Mouse (Mus musculus): ENCODE results near the gene Myl6b. TPM values are rescaled to one million over a fixed set of nuclear protein-coding genes. Genes with fewer than 3 reads are reported as not detected.

Myl6b gene
- total RNA-seq (2021): 10 to 100 TPM; 16.2 to 19.3 TPM

DNA sequence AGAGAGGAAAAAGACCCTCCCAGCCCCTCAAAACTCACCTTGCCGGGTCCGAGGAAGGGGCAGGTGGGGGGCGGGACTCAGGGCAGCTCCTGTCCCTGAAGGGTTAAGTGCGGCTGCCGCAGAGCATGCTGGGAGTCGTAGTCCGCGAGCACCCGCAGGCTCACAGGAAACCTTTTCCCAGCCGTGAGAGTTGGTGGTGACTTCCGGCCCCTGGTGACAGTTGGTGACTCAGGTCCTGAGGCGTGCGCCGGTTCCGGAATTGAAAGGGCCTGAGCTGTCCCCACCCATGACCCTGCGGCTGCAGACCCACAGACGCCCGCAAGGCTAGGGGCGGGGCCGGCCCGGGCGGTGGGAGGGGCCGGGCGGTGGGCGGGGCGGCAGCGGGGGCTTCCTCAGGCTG lies at the start of gene Myl6b:
TSS of gene Myl6b (minus strand) at position 96 of the 400 bp plus-strand sequence.
- peak; percentile 94 to 95 for DNase-seq

DNA sequence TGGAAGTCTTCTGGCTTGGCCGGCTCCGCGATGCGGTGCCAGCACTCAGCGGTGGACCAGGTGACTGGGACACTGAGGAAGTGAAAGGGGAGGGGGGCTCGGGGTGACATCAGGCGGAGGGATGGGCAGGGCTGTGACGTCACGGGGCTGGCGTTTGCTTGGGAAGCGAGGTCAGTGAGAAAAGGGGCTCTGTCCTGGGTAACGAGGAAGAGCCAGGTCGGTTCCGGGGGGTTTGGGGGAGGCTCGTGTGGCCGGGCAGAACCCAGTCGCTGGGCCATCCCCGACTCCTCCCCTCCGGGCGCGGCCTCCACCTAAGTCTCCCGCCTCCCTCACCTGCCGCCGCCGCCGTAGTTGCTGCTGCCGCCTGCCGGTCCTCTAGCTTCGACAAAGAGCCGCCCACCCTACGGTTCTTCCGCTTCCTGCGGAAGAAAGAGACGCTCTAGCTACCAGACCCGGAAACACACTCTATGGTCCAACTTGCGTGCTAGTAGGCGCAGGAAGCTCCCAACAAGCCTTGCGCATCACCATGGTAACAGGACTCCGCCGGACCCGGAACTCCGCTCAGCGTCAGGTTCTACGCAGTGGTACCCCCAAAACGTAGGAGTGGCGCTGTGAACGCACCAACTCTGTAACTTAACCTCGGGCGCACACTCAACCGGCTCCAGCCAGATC lies 49.0 kb upstream of the Myl6b start, which contains the start of gene Zc3h10:
TSS of gene Zc3h10 (minus strand) at position 414 of the 672 bp plus-strand sequence.
- DNase-seq: peak; percentile 95

DNA sequence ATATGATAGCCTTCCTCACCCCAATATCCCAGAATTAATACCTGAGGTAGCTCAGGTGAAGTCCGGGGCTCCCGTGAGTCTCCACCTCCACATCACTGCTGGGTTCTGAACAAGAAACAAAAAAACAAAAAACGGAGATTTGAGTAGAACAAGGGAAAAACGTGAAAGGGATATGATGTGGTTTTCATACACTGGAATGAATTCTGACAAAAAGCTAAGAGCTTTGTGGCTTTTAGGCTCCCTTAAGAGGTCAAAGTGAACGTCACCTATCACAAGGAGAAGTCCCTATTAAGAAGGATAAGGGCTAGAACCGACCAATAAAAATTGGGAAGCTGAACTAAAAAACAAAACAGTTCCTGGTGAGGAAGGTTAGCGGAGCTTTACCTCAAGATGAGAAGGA lies 48.3 kb upstream of the Myl6b start:
- no peak for DNase-seq

DNA sequence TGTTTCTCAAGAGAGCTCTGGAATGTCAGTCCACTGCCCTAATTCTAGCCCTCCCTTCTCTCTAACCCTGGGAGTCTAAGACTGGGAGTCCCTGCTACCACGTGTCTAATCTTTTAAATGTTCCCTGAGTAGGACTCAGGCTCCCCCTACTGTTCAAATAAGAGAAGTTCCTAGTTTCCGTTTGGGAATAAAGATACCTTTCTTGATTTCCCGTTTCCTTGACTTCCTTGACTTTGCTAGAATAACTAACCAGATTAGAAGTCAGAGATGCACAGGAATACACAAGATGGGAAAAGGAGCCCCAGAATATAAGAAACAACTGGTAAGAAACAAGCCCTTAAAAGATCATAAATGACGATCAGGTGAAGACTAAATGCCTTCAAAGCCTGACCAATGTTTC lies 47.9 kb upstream of the Myl6b start:
- DNase-seq: no peak

DNA sequence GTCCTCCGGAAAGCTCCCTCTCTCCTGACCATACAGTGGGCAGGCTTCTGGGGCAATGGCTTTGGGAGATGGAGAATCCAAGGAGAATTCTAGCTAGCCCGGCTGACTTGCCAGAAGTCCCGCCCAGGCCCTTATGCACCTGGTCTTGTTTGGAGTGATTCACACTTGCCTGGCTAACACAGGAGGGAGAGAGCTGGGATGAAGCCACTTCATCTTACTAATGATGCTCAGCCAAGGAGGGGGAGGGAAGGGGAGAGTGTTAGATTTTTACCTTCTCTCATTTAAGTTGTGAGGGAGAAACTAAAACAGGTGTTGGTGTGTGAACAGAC lies 47.0 kb upstream of the Myl6b start:
- DNase-seq: no peak

DNA sequence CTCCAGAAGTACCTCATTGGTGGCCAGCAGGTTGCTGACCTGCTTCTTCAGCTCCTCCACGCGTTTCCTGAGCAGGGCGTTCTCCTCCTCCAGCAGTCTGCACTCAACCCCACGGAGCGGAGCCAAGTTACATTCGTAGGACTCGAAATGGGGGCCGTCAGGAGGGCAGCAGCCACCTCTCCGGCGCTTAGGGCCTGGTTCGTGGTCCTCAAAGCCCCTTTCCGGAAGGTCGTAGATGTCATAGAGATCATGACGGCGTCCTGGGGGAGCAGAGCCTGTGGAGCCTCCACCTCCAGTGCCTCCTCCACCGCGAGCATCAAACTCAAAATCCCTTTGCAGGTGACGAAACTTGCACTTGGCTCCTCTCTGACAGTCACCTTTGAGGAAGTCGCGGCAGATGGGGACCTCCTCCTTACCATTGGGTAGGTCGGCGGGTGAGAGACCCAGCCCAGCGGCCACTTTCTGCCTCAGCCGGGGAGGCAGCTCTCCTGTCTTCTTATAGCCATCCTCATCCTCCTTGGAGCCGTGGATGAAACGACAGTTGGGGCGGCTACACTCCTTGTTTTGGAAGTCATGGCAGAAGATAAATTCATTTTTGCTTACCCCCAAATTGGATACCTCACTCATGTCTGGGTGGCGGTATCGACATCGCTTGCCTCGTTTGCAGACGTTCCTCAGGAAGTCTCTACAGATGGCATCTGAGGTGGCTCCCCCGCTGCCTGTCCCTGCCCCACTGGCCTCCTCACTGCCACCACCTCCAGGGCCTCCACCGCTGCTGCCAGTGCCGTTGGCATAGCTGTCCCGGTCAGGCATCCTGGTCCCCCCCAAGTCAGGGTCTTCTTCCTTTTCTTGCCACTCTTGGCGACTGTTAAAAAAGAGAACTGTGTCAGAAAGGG lies 46.4 kb upstream of the Myl6b start:
- DNase-seq: no peak

DNA sequence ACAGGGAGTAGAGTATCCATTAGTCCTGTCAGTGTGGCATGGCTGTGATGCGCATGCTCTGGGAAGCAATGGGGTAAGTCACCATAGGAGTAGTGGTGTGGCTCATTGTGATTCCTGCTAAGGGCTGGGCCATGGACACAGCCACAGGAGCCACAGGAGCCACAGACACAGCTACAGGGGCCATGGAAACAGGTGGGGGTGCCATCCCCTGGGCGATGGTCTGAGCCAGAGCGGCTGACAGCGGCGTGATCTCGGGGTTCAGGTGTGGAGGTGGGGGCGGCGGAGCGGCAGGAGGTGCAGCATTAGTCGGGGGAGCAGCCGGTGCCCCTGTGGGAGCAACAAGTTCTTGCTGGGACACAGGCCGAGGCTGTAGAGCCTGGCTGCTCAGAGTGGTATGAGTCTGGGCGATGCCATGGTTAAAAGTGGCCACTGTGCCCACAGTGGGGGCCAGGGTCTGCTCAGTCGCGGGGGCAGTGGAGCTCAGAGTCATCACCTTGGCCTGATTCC lies 45.7 kb upstream of the Myl6b start:
- no peak for DNase-seq

DNA sequence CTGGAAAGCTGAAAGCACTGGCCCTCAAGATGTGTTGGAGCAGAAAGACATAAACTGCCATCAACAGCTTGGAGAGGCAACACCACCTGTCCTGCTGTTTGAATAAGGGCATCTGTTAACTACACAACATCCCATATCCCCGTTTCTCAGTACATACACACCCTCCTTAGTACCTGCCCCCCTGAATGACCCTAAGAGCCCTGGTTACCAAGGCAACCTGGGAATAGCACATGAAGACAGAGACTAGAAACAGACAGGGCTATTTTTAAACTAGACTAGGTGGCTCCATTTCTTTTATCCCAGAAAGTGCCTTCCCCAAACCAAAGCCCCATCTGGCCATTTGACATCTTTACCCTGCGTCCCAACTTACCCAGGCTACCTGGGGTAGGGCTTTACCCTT lies 44.6 kb upstream of the Myl6b start:
- DNase-seq: no peak

DNA sequence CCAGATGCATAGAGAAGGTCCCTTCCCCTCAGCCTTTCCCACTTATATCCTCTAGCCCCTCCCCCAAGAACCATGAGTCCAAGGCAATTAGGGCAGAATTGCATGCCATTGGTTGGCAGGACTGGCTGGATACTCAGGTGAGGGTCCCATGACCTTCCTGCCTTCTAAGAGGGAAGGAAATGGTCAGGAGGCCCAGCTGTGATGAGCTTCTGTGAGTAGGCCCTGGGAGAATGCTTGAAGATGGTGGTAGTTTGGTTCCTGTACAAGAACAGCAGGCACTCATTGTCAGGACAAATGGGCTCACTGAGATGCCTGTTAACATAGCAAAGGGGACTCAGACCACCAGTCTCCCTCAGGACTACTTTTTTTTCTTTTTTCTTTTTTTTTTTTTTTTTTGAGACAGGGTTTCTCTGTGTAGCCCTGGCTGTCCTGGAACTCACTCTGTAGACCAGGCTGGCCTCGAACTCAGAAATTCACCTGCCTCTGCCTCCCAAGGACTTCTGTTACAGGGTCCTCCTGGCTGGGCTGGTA lies 39.9 kb upstream of the Myl6b start:
- no peak for DNase-seq

DNA sequence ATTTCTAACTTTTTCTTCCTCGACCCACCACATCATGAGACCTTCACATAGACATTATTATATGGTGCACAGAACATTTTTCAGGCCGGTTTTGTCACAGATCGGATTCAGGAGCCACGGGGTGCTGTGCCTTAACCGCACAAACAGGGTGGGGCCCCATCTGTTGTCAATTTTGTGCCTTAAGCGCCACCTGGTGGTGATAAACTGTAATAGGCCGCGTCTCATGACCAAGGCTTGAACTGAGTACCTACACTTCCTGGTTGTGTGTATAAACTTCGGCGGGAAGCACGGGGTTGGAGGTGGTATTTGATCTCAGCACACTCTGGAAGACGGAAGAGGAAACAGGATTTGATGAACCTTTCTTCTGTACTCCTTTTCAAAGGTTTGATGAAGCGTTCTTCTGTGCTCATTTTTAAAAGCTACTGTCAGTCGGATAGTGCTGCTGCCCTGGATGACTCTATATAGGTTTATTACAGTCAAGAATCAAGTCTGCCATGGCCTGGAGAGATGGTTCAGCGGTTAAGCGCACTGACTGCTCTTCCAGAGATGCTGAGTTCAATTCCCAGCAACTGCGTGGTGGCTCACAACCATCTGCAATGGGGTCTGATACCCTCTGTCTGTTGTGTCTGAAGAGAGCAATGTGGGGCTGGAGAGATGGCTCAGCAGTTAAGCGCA lies 37.9 kb upstream of the Myl6b start:
- DNase-seq: peak; percentile 84

DNA sequence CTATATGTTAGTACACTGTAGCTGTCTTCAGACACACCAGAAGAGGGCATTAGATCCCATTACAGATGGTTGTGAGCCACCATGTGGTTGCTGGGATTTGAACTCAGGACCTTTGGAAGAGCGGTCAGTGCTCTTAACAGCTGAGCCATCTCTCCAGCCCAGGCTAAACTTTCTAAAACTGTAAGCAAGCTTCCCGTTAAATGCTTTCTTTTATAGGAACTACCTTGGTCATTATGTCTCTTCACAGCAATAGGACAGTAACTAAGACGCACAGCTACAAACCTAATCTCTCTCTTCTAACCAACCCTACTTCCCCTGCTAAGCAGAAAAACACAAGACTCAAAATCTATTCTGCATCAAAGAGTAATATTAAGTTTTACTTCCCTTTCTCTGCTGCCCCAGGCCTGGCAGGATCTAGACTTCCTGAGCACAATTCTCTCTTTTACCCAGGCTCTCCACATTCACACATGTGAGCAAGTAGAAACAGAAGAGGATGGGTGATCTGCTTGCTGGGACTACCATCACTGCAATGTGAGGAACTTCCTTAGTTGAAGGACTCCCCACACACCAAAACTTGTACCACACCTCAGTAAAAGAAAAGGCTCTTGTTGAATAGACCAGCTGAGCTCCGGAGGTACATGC lies 37.3 kb upstream of the Myl6b start:
- no peak for DNase-seq

DNA sequence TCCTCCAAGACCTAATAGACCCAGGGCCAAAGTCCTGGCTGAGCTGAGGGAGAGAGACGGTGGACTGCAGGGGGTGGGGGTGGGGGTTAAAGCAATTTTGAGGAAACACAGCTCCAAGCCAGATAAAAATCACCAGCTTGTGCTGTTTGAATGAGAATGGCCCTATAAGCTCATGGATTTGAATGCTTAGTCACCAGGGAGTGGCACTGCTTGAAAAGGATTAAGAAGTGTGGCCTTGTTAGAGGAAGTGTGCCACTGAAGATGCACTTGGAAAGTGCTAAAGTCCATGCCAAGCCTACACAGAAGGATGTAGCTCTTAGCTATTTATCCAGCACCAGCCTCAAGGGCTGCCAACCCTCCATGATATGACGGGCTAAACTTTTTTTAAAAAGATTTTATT lies 36.7 kb upstream of the Myl6b start:
- no peak for DNase-seq

DNA sequence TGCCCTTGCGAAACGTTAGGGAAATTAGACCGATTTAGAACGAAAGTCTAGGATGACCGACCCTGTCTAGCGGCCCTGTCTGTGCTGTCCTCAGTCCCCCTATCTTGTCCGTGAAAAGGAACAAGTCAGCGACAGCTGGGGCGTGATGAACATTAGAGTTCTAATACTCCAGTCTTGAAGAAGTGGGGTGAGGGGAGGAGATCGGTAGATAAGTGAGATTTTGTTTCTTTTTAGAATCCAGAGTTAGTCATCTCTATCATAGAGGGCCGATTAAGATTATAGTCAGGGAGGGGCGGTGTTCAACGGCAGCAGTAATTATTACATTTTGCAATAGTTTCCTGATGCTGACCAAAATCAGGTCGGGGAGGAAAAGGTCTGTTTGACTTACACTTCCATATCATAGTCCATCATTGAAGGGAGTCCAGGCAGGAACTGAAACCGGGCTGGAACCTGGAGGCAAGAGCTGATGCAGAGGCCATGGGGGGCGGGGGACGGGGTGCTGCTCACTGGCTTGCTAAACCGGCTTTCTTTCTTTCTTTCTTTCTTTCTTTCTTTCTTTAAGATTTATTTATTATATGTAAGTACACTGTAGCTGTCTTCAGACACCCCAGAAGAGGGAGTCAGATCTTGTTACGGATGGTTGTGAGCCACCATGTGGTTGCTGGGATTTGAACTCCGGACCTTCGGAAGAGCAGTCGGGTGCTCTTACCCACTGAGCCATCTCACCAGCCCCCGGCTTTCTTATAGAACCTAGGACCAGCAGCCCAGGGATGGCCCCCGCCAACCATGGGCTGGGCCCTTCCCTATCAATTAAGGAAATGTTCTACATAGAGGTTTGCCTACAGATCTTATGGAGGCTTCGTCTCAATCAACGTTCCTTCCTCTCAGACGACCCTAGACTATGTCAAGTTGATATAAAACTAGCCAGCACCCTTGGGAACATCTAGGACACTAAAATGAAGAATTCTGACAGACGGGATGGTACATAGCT lies 28.2 kb upstream of the Myl6b start:
- no peak for DNase-seq

DNA sequence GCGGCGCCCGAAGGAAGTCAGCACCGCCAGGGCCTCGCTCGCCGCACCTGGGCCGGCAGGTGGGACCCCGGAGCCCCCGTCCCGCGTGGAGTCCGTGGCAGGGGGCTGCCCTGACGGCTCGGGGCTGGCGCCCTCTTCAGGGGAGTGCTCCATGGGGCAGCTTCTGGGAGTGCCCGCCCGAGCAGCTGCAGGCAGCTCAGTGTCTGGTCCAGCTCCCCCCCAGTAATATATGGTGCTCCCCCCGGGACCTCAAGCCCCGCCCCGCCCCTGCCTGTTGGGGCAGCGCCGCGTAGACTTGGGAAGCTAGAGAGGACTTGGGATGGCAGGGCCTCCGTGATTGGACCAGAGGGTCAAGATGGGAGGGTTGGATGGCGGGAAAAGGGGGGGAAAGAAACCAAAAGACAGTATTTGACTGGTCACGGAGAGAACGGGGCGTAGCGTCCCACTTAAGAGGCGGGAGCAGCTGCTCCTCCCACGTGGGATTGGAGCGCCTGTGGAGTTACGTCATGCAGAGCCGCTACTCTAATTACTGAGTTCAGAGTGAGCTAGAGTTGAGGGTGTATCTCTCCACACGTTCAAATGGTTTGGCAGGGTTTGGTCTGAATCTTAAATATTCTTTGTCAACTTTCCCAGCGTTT lies 27.3 kb upstream of the Myl6b start, which contains the start of gene Esyt1:
TSS of gene Esyt1 (minus strand) at position 201 of the 638 bp plus-strand sequence.
- DNase-seq: peak; percentile 83 to 86

DNA sequence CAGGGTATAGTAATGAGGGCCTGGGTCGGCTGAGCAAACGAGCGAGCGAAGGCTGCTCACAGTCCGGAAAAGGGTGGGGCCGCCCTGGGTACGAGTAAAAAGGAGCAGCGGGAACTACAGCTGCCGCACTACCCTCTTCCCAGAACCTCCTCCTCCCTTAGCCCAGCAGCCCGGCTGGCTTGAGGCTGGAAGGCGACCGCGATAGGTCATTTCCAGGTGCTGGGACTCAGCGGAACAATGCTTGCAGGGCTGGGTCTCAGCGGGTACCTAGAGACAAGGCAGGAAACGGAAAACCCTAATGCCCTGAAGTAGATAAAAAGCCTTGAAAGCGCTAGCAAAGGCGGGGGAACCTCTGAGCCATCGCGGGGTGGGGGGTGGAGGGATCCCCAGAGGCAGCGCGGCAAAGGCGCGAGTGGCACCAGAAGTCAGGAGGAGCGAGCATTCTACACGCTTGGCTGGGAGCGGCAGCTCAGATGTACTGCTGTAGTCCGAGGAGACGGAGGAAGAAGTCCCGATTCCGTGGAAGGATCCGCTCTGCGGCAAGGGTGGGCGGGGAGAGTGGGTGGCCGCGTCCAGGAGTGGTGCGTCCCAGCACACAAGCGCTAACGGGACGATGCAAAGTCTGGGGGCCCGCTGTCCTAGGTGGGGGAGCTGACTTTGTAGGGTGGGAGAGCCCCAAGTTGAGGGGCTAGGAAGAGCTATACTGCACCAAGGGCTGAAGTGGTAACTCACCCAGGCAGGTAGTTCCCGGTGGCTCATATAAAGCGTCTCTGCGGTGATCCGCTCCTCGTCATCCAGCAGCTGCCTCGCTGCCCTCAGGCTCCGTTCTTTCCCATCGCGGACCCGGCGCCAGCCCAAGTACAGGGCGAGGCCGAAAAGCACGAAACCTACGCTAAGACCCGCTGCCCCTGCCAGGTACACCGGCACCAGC lies 26.5 kb upstream of the Myl6b start:
- DNase-seq: peak in 1 of 2 experiments; percentile 29

DNA sequence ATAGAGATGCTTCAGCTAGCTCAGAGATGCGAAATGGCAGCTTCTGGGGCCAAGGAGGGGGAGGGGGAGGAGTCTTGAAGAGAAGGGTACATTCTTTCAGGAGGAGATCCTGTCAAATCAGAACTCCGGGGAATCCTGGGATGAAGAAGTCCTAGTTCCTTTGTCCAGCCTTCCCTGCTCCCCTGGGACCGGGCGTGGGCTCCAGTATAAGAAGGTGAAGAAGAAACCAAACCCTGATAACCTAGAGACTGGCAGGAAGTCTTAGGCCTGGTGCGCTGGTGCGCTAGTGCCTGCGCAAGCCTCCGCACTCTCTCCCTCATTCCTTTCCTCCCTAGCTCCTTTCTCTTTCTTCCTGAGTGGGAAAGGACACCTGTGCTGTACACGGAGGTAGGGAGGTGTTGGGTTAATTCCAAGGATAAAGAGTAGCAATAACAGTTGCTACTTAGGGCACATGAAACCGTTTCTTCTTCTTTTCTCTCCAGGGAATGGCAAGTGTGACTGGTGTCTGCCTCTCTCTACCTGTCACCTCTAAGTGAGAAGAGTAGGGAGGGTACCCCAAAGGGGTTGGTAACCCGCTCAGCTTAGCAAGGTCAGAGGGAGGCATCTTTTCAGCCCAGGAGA lies 25.7 kb upstream of the Myl6b start:
- no peak for DNase-seq

DNA sequence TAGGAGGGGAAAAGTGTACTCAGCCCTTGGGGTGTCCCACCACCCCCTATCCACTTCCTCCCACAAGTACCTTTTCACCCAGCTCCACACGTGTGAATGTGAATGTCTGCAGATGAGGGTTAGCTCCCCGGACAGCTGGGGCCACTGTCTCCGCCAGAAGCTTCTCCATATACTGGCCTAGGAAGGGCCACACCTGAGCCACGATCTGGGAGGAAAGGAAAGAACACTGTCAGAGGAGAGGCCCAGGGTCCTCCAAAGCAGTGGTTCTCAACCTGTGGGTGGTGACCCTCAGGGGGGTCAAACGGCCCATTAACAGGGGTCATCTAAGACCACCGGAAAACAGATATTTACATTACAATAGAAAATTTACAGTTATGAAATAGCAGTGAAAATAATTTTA lies 23.9 kb upstream of the Myl6b start:
- no peak for DNase-seq

DNA sequence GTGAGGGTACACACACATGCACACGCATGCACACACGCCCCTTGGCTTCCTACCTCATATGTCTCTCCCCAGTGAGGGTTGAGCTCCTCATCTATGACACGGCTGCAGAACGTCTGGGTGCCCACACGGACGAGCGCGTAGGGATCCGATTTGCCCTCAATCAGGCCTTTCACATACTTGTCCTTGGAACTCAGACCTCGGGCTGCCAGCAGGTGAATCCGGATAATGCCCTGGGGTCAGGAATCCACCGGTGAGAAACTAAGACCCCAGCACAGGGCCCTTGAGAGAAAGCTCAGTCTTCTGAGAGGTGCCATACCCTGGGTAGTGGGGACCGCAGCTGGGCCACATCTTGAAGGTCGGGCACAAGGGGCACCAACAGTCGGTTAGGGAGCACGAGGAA lies 22.1 kb upstream of the Myl6b start:
- no peak for DNase-seq

DNA sequence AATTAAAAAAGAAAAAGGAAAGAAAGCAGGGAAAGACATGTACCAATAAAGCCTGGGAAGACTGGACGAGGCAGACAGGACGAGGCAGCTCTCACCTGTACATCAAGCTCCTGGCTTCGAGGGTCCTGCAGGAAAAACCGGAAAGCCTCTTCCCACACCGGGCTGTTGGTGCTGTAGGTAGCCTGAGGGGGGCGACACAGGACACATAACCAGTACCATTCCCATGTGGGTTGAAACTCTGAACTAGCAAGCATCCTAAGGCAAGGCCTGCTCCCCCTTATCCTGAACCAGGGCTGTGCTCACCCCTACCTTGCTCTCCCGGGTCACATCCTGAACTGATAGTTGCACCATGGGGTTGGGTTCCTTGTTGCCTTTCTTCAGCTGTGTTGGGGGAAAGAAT lies 20.3 kb upstream of the Myl6b start:
- peak in 1 of 2 experiments; percentile 31 for DNase-seq
